Mouse (Mus musculus) activated CD4-positive, CD25-positive, alpha-beta regulatory T cell, adult 4 months (primary cell): Measurements from ENCODE around the gene Mynn. TPM values are rescaled to one million over a fixed set of nuclear protein-coding genes. Genes with fewer than 3 reads are reported as not detected.
"Not testable (repeated sequence)": the region's sequence is repeated elsewhere in the genome, so short reads cannot be mapped to it uniquely, and the experiment has no call there.

Source experiments
- ATAC-seq: one replicate; pipeline ENCODE4 v1.8.0; 2017
- polyA plus RNA-seq, 2 experiments: library from polyadenylated mRNA; unstranded; fragments of 100-300 nt; shearing (Covaris generic); gene quantifications; one replicate each; pipeline ENCODE4 v1.2.1; 2017

Mynn gene
- 10 to 100 TPM; 26.4 to 28.0 TPM for polyA plus RNA-seq

DNA sequence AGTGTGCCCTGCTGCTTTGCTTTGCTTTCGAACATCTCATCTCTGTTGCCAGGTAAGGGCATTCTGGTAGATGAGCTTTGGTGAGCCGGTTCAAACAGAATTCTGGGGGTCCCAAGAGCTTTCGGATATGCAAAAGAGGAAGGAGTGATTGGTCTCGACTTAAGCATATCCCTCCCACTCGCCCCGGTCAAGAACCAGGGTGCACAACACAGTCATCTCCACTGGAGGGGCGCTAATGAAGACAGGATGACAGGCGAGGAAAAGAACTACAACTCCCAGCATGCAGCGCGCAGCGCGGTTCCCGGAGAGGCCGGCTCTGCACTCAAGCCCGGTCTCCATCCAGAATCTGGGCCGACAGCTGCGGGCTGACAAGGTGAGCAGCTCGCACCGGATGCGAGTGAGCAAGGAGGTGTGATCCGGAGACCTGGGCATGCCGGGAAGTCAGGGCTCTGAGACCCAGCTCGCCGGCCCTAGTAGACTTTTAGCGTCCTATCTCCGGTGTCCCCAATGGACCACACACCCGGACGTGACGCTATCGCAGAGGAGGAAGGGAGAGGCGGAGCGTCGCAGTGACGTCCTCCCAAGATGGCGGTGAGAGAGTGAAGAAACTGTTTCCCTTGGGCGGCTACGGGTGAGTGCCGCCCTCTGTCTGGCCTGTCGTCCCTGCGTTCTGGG lies at the start of gene Mynn:
Mynn (plus strand) TSS at position 1 of the 675 bp plus-strand sequence.
- peak; percentile 79 for ATAC-seq

- ATAC-seq, result no peak
These were observed 48.1 kb upstream of the Mynn start for GRCm38 (mm10) chr3:30553741-30554140.

GRCm38 (mm10) chr3:30560677-30561314 lies 41.1 kb upstream of the Mynn start:
- no peak for ATAC-seq

DNA sequence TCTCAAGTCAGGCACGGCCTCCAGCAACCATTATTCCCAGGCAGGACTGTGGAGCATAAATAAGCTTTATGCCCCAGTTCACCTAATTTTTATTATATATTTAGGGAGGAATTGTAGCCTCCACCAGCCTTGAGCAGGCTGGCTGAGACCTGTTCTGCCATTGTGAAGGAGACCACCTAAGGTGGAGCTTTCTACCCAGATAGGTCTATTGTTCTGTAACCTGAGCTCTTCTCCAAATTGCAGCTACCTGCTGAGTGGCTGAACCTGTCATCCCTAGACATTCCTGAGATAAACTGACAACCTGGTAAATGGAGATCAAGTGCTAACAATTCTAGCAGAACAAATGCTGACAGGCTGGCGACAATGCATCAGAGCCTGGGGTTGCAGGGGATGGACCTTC lies 35.5 kb upstream of the Mynn start:
- not testable (repeated sequence) for ATAC-seq

- no peak for ATAC-seq
These were observed 28.3 kb upstream of the Mynn start for GRCm38 (mm10) chr3:30573549-30573948.

DNA sequence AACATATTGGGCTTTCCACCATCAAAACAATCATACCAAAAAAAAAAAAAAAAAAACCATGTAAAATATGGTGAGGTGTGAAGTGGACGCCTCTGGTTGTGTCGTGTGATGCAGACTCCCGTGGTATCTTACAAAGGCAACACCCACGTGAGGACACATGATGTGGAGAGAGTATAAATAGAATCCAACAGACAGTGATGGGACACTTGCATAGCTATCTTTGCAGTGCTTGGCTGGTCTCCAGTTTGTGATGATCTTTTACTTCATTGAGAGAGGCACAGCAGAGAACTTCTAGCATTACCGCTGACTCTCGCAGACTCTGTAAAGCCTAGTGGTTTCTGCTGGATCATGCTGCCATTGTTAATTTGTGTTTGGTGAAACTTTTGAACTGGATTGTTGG lies 13.0 kb upstream of the Mynn start:
- ATAC-seq, result no peak

- ATAC-seq, result peak; percentile 77
These were observed 9.4 kb upstream of the Mynn start for GRCm38 (mm10) chr3:30592418-30592853.

GRCm38 (mm10) chr3:30593719-30594485 lies 8.0 kb upstream of the Mynn start:
- peak; percentile 39 for ATAC-seq

DNA sequence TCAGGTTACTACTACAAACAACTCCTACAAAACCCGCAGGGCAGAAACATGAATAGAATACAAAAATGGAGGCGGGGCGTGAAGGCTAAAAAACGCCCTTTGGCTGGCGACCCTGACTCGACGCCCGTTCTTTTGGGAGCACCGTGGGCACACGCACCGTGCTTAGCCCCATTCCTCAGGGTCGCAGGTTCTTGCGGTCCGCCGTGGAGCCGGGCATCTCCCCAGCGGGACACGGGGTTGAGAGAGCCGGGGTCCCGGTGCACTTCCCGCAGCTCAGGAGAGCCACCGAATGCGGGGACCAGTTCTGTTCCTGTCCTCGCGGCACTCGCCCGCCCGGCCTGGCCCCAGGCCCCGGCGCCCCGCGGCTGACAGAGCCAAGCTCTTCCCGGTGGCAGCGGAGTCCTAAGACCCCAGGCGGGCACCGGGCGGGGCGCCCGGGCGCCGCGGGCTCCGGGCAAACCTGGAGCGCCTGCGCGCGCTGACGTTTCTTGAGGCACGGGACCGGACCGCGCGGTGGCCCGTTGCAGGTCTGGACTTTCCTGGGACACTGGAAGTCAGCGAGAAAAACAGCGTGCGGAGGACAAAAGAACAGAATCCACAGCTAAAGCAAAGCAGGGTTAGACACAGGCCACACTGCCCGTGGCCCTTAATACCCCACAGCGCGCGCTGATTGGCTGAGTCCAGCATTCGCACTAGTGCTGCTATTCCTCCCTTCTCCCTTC lies 6.6 kb upstream of the Mynn start:
- no peak for ATAC-seq

DNA sequence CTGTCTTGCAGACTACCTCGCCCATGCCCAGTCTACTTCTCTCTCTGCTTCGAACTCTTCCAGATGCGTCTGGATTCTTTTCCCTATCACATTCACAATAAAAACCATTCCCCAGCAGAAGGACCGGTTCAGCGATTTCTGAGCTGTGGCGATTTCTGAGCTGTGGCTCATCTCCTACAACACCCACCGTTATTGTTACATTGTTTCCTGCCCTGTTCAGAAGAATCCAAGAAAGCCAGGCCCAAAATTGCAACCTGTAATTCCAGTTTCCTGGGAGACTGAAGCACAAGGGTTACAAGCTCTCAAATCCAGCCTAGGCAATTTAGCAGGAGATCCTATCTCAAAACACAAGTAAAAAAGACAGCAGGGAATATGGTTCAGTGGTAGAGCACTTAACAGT lies 4.6 kb upstream of the Mynn start:
- no peak for ATAC-seq

DNA sequence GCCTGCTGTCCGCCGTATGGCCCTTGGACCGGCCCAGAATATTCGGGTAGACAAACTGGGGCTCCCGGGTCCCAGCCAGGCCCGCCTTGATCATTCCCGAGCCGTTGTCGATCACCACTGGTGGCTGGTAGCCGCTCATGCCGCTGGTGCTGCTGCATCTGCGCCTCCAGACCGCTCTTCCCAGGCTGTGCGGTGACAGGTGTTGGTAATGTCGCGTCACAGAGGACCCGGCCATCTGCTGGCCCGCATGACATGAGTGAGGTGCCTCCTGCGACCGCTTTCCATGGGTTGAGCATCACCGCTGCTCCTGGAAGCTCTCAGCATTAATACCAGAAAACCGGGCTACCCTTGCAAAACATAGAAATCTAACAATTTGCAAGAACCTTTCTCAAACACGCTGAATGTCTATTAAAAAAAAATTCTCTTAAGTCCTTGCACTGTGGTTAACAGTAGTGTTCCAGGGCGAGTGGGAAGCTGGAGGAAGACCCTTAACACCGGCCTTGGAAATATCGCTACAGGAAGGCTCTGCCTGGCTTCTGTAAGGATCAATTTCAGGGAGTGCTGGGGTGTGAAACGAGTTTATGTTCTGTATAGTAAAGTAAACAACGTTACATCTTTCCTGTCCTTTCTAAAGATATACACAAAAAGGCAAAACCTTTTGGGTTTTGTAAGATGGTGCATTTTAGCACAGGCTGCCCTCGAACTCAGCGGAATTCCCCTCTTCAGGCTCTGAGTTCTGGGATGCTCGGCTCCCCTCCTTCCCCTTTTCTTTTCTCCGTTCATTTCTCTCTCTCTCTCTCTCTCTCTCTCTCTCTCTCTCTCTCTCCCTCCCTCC lies 1.9 kb upstream of the Mynn start, which contains the start of gene Actrt3:
Actrt3 (minus strand) TSS at position 229 of the 835 bp plus-strand sequence.
- no peak for ATAC-seq

- ATAC-seq, result no peak
These were observed 1.1 kb upstream of the Mynn start for GRCm38 (mm10) chr3:30600717-30601116.

DNA sequence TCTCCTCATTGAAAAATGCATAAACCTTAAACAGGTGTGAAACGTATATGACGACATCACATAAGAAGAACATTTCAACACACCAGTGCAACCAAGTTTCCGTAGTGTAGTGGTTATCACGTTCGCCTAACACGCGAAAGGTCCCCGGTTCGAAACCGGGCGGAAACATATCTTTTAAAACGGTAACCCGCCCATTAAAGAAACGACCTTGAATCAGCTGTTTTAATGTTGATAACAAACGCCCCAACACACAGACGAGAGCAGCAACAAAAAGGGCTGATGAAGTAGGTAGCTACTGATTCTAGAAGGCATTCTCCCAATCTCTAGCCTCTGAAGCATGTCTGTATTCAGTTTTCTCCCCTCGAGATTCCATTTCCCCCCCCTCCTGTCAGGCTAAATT lies 690 bp upstream of the Mynn start:
- peak; percentile 37 for ATAC-seq

GRCm38 (mm10) chr3:30601610-30602064 lies 228 bp upstream of the Mynn start:
- no peak for ATAC-seq

GRCm38 (mm10) chr3:30602740-30603098 lies 854 bp downstream of the Mynn start:
- ATAC-seq, result peak; percentile 33

- no peak for ATAC-seq
These were observed 1.4 kb downstream of the Mynn start for GRCm38 (mm10) chr3:30603256-30603655.

DNA sequence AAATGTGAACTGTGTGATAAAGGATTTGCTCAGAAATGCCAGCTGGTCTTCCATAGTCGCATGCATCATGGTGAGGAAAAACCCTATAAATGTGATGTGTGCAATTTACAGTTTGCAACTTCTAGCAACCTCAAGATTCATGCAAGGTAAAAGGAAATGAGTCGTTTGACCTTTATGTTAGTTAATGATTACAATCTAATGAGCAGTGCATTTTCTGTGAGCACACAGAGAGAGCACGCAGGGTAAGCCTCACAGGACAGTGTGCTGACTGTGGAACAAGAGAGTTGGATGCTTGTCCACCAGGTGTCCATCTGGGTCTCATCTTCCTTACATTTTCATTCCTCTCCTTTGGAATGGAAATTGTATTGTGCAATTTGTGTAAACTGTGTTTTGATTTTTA lies 7.1 kb downstream of the Mynn start:
- ATAC-seq, result peak; percentile 53

- ATAC-seq, result peak; percentile 62
These were observed 9.1 kb downstream of the Mynn start for GRCm38 (mm10) chr3:30610930-30611329.

DNA sequence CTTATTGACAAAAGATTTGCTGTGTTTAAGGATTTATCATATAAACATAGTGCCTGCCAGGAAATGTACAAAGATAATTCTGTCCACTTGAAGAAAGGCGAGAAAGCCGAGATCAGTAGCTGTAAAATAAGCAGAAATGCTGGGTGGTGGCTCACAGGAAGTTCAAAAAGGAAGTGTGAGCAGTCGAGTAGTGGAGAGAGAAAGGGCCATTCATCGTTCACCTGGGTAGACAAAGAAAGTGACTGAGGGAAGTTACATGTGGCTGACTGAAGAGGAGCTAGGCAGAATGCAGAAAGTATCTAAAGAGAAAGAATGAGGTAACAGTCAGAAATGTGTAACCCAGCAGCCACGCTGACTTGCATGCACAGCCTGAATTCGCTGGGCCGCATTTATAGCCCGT lies 18.3 kb downstream of the Mynn start:
- no peak for ATAC-seq

GRCm38 (mm10) chr3:30633681-30634080 lies 31.8 kb downstream of the Mynn start:
- ATAC-seq, result no peak

DNA sequence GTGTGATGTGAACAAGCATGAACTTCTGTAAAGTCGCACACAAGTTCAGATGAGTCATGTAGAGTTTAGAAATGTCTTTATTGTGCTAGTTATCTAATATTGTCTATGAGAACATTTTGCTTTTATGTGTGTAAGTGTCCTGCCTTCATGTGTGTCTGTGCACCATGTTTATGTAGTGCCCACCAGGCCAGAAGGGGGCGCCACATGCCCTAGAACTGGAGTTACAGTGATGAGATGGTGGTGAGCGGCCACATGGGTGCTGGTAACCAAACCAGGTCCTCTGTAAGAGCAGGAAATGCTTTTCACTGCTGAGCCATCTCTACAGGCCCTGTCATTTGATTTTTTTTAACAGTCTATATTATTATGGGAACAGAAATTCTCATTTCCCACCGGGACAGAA lies 33.8 kb downstream of the Mynn start:
- ATAC-seq, result no peak

DNA sequence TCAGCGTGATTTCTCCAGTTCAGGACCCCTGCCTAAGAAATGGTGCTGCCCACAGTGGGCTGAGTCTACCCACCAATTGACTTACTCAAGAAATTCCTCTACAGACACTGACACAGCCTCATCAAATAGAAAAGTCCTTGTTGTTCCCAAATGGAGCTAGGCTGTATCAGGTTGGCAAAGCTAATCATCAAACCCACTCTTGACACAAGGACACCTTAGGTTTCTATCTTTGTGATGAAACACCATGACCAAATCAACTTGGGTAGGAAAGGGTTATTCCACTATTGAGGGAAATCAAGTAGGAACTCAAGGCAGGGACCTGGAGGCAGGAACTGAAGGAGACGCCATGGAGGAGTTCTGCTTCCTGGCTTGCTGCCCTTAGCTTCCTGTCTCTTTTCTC lies 42.3 kb downstream of the Mynn start, which contains the start of gene Lrriq4:
Lrriq4 (plus strand) TSS at position 301 of the 400 bp plus-strand sequence.
- ATAC-seq, result no peak
